In genomic region chr14:112029331-112029730, GRCm38 (mm10) we compare ENCODE assay signal across 26 mouse cellular contexts.
DNase-seq lines count a peak whose midpoint lies in the region; ATAC-seq and TF ChIP-seq lines count a peak whose summit lies in the region.
"Had no signal": no experiment of that assay in that cellular context is flagged by ENCODE, and none has a peak within 500 bp of the region (broad histone marks: within the 10 kb centered on the region; RNA-seq: fewer than 3 reads in every experiment).

No protein-coding gene starts in this region.

- peaks cover 3% of the 10 kb centered on the region; the same call in 1 of the 2 replicates for H3K4me1 ChIP-seq in forebrain, postnatal 0 days (ENCODE audit: insufficient read depth)
- H3K4me1 ChIP-seq in forebrain, embryonic 10.5 days: no peaks in the 10 kb centered on the region
- H3K4me1 ChIP-seq: embryonic facial prominence, embryonic 10.5 days; heart, embryonic 12.5 days; hindbrain, embryonic 10.5 days; intestine, embryonic 15.5 days; midbrain, embryonic 15.5 days; stomach, embryonic 15.5 days had no signal

- H3K27ac ChIP-seq in forebrain, postnatal 0 days (ENCODE audit: low read depth, low read length): no peak overlapping the region
- no peak overlapping the region for H3K27ac ChIP-seq in forebrain, embryonic 10.5 days
- H3K27ac ChIP-seq: embryonic facial prominence, embryonic 10.5 days; hindbrain, embryonic 10.5 days; intestine, embryonic 15.5 days; macrophage; midbrain, embryonic 15.5 days; stomach, embryonic 15.5 days had no signal

- peak; percentile 94 for ATAC-seq in forebrain, postnatal 0 days
- ATAC-seq: activated CD4-positive, CD25-positive, alpha-beta regulatory T cell, adult 4 months; forebrain, embryonic 16.5 days; hindbrain, embryonic 16.5 days; intestine, embryonic 15.5 days; midbrain, embryonic 15.5 days had no signal

- intact Hi-C loops in left cerebral cortex, postnatal 25 days (cut with DNase I): no loop called here

- H3K27me3 ChIP-seq in forebrain, postnatal 0 days (ENCODE audit: insufficient read depth, low read length): no peaks in the 10 kb centered on the region
- H3K27me3 ChIP-seq in forebrain, embryonic 10.5 days (ENCODE audit: poor library complexity, severe bottlenecking): no peaks in the 10 kb centered on the region
- H3K27me3 ChIP-seq: heart, embryonic 12.5 days; intestine, embryonic 15.5 days; midbrain, embryonic 15.5 days; stomach, embryonic 15.5 days had no signal

- peak; percentile 57 for DNase-seq in forebrain, postnatal 0 days
- DNase-seq in forebrain, embryonic 10.5 days (ENCODE audit: extremely low spot score, low spot score): no peak
- DNase-seq in left cerebral cortex, adult 11 months (ENCODE audit: low spot score): peak; percentile 40
- DNase-seq in left cerebral cortex, adult 18-20 months (ENCODE audit: low spot score in 2 of 2): no peak
- peak; percentile 32 for DNase-seq in brain, embryonic 18.5 days (ENCODE audit: low read depth, low spot score)
- DNase-seq in left cerebral cortex, postnatal 25 days (ENCODE audit: low spot score in 2 of 2): peak; percentile 43 to 81
- no peak for DNase-seq in embryo, embryonic 11 days
- DNase-seq: adrenal gland, adult 8-10 months; cerebellum, adult 8-10 months; gastrocnemius, postnatal 10 days; heart, postnatal 10 days; kidney, adult 8-10 months; kidney, postnatal 10 days; thymus, adult 18-20 months; thymus, postnatal 36 days had no signal

- H3K4me3 ChIP-seq in forebrain, postnatal 0 days (ENCODE audit: low read depth, low read length): no peak overlapping the region
- no peak overlapping the region for H3K4me3 ChIP-seq in forebrain, embryonic 10.5 days
- H3K4me3 ChIP-seq: embryonic facial prominence, embryonic 10.5 days; heart, embryonic 12.5 days; hindbrain, embryonic 10.5 days; intestine, embryonic 15.5 days; midbrain, embryonic 15.5 days; myocyte; stomach, embryonic 15.5 days had no signal

- H3K4me2 ChIP-seq in forebrain, postnatal 0 days (ENCODE audit: low read depth): no peak overlapping the region
- H3K4me2 ChIP-seq: heart, embryonic 12.5 days; intestine, embryonic 15.5 days; midbrain, embryonic 15.5 days; stomach, embryonic 15.5 days had no signal

- no peak overlapping the region for H3K9ac ChIP-seq in forebrain, postnatal 0 days
- H3K9ac ChIP-seq: heart, embryonic 12.5 days; intestine, embryonic 15.5 days; midbrain, embryonic 15.5 days; stomach, embryonic 15.5 days had no signal

- H3K36me3 ChIP-seq in forebrain, postnatal 0 days (ENCODE audit: insufficient read depth): no peaks in the 10 kb centered on the region
- no peaks in the 10 kb centered on the region for H3K36me3 ChIP-seq in forebrain, embryonic 10.5 days (replicated peaks)
- H3K36me3 ChIP-seq: embryonic facial prominence, embryonic 10.5 days; heart, embryonic 12.5 days; hindbrain, embryonic 10.5 days; intestine, embryonic 15.5 days; midbrain, embryonic 15.5 days; stomach, embryonic 15.5 days had no signal

- H3K9me3 ChIP-seq in forebrain, postnatal 0 days (ENCODE audit: low read length): no peaks in the 10 kb centered on the region
- H3K9me3 ChIP-seq in forebrain, embryonic 10.5 days: no peaks in the 10 kb centered on the region
- H3K9me3 ChIP-seq: embryonic facial prominence, embryonic 10.5 days; heart, embryonic 12.5 days; hindbrain, embryonic 10.5 days; intestine, embryonic 15.5 days; midbrain, embryonic 15.5 days; stomach, embryonic 15.5 days had no signal

- 72% methylated on average over 3 of the region's 3 CpGs for WGBS in forebrain, postnatal 0 days
- 86% methylated on average over 3 of the region's 3 CpGs for WGBS in forebrain, embryonic 10.5 days

- TF ChIP-seq CTCF in forebrain, postnatal 0 days (IDR thresholded peaks at IDR 0.05; ENCODE audit: low read depth): no peak

Comparison
In these comparisons a context has a peak if more than half of its experiments do, and no peak if none do; other contexts are left out.
1. DNase-seq: peak in forebrain, postnatal 0 days (single experiment), left cerebral cortex, adult 11 months (single experiment), brain, embryonic 18.5 days (single experiment) and left cerebral cortex, postnatal 25 days (2 of 2); none in forebrain, embryonic 10.5 days (single experiment), left cerebral cortex, adult 18-20 months (0 of 2) and embryo, embryonic 11 days (single experiment).